In genomic region chr5:118027698-118028190, GRCm38 (mm10) we compare ENCODE assay signal across 9 mouse cellular contexts. TPM values are rescaled to one million over a fixed set of nuclear protein-coding genes. Genes with fewer than 3 reads are reported as not detected.
A peak's percentile ranks its signal among the peaks of the same experiment; 100 is the strongest.
DNase-seq lines count a peak whose midpoint lies in the region; ATAC-seq and TF ChIP-seq lines count a peak whose summit lies in the region.
"Had no signal": no experiment of that assay in that cellular context is flagged by ENCODE, and none has a peak within 500 bp of the region (broad histone marks: within the 10 kb centered on the region; RNA-seq: fewer than 3 reads in every experiment).

TSS of gene Tesc (plus strand) at chr5:118027743.

- H3K9ac ChIP-seq in ES-Bruce4 (ENCODE audit: low read depth, poor library complexity, severe bottlenecking) = peak within 1 kb of the TSS; percentile 66
- peak within 1 kb of the TSS; percentile 57 for H3K9ac ChIP-seq in limb, embryonic 12.5 days (replicated peaks)
- peak within 1 kb of the TSS; percentile 58 for H3K9ac ChIP-seq in neural tube, embryonic 14.5 days (replicated peaks; ENCODE audit: low read depth, low read length)

- H3K27ac ChIP-seq in gastrocnemius, adult 2 months = no peak within 1 kb of the TSS
- no peak within 1 kb of the TSS for H3K27ac ChIP-seq in ES-Bruce4 (ENCODE audit: insufficient read depth, low read length)
- H3K27ac ChIP-seq in cortical plate, adult 2 months (ENCODE audit: insufficient read depth, low read length) = peak within 1 kb of the TSS; percentile 27; the same call in 1 of the 2 replicates
- H3K27ac ChIP-seq in limb, embryonic 12.5 days = no peak within 1 kb of the TSS
- H3K27ac ChIP-seq in neural tube, embryonic 14.5 days (ENCODE audit: low read depth, low read length) = no peak within 1 kb of the TSS

- peak within 1 kb of the TSS; percentile 100 for H3K4me2 ChIP-seq in limb, embryonic 12.5 days
- H3K4me2 ChIP-seq in neural tube, embryonic 14.5 days (ENCODE audit: low read depth, low read length) = peak within 1 kb of the TSS; percentile 97

- under 1% methylated on average over 46 of the region's 63 CpGs for WGBS in limb, embryonic 12.5 days
- WGBS in neural tube, embryonic 14.5 days = under 1% methylated on average over 41 of the region's 63 CpGs

- TF ChIP-seq CTCF in gastrocnemius, adult 2 months (IDR thresholded peaks at IDR 0.05) = no peak
- TF ChIP-seq CTCF in ES-Bruce4 (IDR thresholded peaks at IDR 0.05; ENCODE audit: low read depth, low read length) = no peak
- no peak for TF ChIP-seq CTCF in cortical plate, adult 2 months (IDR thresholded peaks at IDR 0.05; ENCODE audit: extremely low read depth, insufficient read depth, low read length)

- peak; percentile 42 for DNase-seq in gastrocnemius, adult 2 months
- DNase-seq in gastrocnemius, postnatal 14 days = no peak
- DNase-seq in heart, postnatal 36 days = peak; percentile 38 to 51
- DNase-seq in spleen, postnatal 36 days (ENCODE audit: low spot score in 2 of 2) = no peak

- peak within 1 kb of the TSS; percentile 72 for H3K4me3 ChIP-seq in gastrocnemius, adult 2 months
- peak within 1 kb of the TSS; percentile 54 for H3K4me3 ChIP-seq in ES-Bruce4 (ENCODE audit: low read depth, low read length)
- peak within 1 kb of the TSS; percentile 39 for H3K4me3 ChIP-seq in cortical plate, adult 2 months (ENCODE audit: insufficient read depth, low read length)
- peak within 1 kb of the TSS; percentile 71 for H3K4me3 ChIP-seq in limb, embryonic 12.5 days (replicated peaks)
- H3K4me3 ChIP-seq in neural tube, embryonic 14.5 days (ENCODE audit: low read depth, low read length) = peak within 1 kb of the TSS; percentile 57

- peaks cover 19% of the 10 kb centered on the region for H3K27me3 ChIP-seq in ES-Bruce4 (ENCODE audit: control insufficient read depth, insufficient read depth, low read length, poor library complexity, severe bottlenecking)
- H3K27me3 ChIP-seq in limb, embryonic 12.5 days = peaks cover 68% of the 10 kb centered on the region
- H3K27me3 ChIP-seq in neural tube, embryonic 14.5 days (ENCODE audit: control insufficient read depth, insufficient read depth, low read length) = peaks cover 40% of the 10 kb centered on the region

- ATAC-seq in limb, embryonic 12.5 days (ENCODE audit: insufficient number of reproducible peaks, insufficient read depth, low FRiP score, low TSS enrichment, low read depth) = no peak
- no peak for ATAC-seq in neural tube, embryonic 14.5 days (ENCODE audit: low read depth)

- no peak for TF ChIP-seq POLR2A in ES-Bruce4 (IDR thresholded peaks at IDR 0.05; ENCODE audit: insufficient read depth, low read length)
- TF ChIP-seq POLR2A in cortical plate, adult 2 months (IDR thresholded peaks at IDR 0.05; ENCODE audit: extremely low read depth, insufficient read depth, low read length) = 0 out of 2 replicates have a peak, but pooled peaks have one; percentile 39

- no peaks in the 10 kb centered on the region for H3K9me3 ChIP-seq in ES-Bruce4 (replicated peaks; ENCODE audit: control insufficient read depth, insufficient read depth, low read length, poor library complexity, severe bottlenecking)
- H3K9me3 ChIP-seq in limb, embryonic 12.5 days = no peaks in the 10 kb centered on the region
- no peaks in the 10 kb centered on the region for H3K9me3 ChIP-seq in neural tube, embryonic 14.5 days (ENCODE audit: control insufficient read depth, low read length)

- H3K4me1 ChIP-seq in ES-Bruce4 (ENCODE audit: control insufficient read depth, insufficient read depth, low read length) = peaks cover 2% of the 10 kb centered on the region
- peaks cover 2% of the 10 kb centered on the region; the same call in 1 of the 2 replicates for H3K4me1 ChIP-seq in cortical plate, adult 2 months (ENCODE audit: control insufficient read depth, insufficient read depth, low read length)
- H3K4me1 ChIP-seq in limb, embryonic 12.5 days (replicated peaks) = peaks cover 39% of the 10 kb centered on the region
- peaks cover 22% of the 10 kb centered on the region; the same call in 1 of the 2 replicates for H3K4me1 ChIP-seq in neural tube, embryonic 14.5 days (ENCODE audit: control insufficient read depth, insufficient read depth, low read length)

- TF ChIP-seq EP300 in ES-Bruce4 (IDR thresholded peaks at IDR 0.05; ENCODE audit: insufficient read depth, low read depth, low read length) = no peak

- intact Hi-C loops in gastrocnemius, adult 2 months (cut with DNase I) = no loop called here
- intact Hi-C loops in gastrocnemius, postnatal 14 days (cut with DNase I; ENCODE audit: low total_unique reads) = no loop called here
- intact Hi-C loops in heart, postnatal 36 days (cut with DNase I) = loop anchor here (2.0 kb wide), 1 partner anchor 31 kb away; no protein-coding TSS in a partner anchor

- no peaks in the 10 kb centered on the region for H3K36me3 ChIP-seq in ES-Bruce4 (ENCODE audit: control insufficient read depth, insufficient read depth, low read length, poor library complexity, severe bottlenecking)
- no peaks in the 10 kb centered on the region for H3K36me3 ChIP-seq in limb, embryonic 12.5 days
- no peaks in the 10 kb centered on the region for H3K36me3 ChIP-seq in neural tube, embryonic 14.5 days (ENCODE audit: control insufficient read depth, insufficient read depth, low read length)

RNA-seq across cellular contexts. Expression of gene Tesc, which starts in this region (rescaled TPM):
- total RNA-seq in gastrocnemius, adult 2 months (2021) = under 1 TPM; 0.59 to 0.64 TPM
- total RNA-seq in gastrocnemius, postnatal 14 days (2021) = 1 to 10 TPM in 1 of 2 experiments, under 1 TPM in 1; 0.78 to 1.4 TPM
- polyA plus RNA-seq in ES-Bruce4 (2011; ENCODE audit: insufficient read depth, insufficient read length, low read depth, missing spikeins) = 8.8 and 12.3 TPM in 2 replicates
- polyA plus RNA-seq in cortical plate, adult 2 months (2012; rRNA removed) = 47.6 and 54.6 TPM in 2 replicates
- total RNA-seq in heart, postnatal 36 days (2021) = 100 to 1,000 TPM; 218 to 224 TPM
- 0.49 and 0.74 TPM in 2 replicates for polyA plus RNA-seq in limb, embryonic 12.5 days (2016; fragmentation: Nextera tagmentation; extraction: Ambion mirVana)
- 2.2 and 2.5 TPM in 2 replicates for polyA plus RNA-seq in neural tube, embryonic 14.5 days (2014; fragmentation: Nextera tagmentation; extraction: Ambion mirVana)
- total RNA-seq: hematopoietic stem cell, adult 5-6 weeks had no signal

Comparison
In these comparisons a context has a peak if more than half of its experiments do, and no peak if none do; other contexts are left out.
1. RNA of gene Tesc (total RNA-seq): 218 to 224 TPM in heart, postnatal 36 days; 0.78 to 1.4 TPM in gastrocnemius, postnatal 14 days and 0.59 to 0.64 TPM in gastrocnemius, adult 2 months; every median in the first group is over 10 times any median in the second.
2. Peak in DNase-seq and H3K4me3 ChIP-seq in gastrocnemius, adult 2 months; RNA of the gene not detected or under 1 TPM.
3. DNase-seq: peak in heart, postnatal 36 days (2 of 2); none in gastrocnemius, postnatal 14 days (single experiment) and spleen, postnatal 36 days (0 of 2).
4. Peak in every context shown above with its lines, with median percentiles within 50 percentile points of each other: H3K4me3 ChIP-seq and H3K9ac ChIP-seq.